Mouse (Mus musculus) right cerebral cortex, adult 18-20 months (tissue): ENCODE results near the gene 2010111I01Rik.

Experiments
- DNase-seq: peaks from one replicate; pipeline ENCODE4 v3.0.0; 2022; ENCODE audit warnings: mixed read lengths

2010111I01Rik gene

DNA sequence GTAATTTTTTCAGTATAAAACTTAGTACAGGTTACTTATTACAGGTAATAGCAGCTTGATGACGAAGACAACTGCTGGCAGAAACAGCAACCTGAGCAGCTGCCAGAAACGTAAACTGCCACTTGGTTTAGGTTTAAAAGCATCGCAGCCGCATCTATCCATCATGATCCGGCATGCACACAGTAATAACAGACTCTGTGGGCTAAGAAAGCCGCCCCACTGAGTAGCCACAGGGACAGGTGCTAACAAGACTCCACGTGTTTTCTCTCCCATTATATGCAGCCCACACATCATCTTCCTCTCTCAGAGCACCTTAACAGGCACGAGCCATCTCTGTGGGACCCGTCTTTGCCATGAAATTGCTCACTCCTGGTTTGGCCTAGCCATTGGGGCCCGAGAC, 191.6 kb downstream of the 2010111I01Rik start:
- DNase-seq: no peak

DNA sequence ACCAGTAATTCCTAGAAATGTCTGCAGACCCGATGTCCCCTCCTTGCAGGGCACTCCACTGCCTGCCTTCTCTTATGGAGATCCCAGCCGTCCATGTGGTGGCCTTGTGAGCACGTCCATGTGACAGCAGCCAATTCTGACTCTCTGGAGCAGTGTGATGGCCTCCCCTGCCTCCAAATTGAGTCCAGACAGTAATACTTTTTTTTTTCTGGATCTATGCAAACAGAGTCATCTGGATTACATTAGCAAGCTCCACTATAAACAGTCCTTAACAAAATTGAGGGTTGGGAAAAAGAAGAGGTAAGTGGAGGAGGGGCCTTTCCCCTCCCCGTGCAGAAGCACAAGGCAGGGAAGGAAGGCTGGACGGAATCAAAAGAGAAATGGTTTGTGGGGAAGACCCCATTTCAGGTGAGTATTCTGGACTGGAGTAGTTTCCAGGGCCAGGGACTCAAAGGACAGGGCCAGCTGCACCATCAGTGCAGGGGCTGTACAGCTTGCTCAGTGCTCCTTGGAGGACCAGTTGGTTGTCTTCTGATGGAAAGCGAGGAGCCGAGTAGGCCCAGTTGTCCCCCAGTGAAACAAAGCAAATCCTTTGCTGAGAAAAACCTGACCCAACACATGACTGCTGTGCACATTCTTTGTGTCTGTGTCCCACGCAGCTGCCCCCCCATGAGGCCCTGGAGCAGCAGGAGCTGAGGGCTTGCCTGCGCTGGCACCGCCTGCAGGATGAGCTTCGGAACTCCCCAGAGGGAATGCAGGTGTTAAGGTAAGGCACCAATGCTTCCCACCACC, 205.8 kb downstream of the 2010111I01Rik start:
- no peak for DNase-seq

DNA sequence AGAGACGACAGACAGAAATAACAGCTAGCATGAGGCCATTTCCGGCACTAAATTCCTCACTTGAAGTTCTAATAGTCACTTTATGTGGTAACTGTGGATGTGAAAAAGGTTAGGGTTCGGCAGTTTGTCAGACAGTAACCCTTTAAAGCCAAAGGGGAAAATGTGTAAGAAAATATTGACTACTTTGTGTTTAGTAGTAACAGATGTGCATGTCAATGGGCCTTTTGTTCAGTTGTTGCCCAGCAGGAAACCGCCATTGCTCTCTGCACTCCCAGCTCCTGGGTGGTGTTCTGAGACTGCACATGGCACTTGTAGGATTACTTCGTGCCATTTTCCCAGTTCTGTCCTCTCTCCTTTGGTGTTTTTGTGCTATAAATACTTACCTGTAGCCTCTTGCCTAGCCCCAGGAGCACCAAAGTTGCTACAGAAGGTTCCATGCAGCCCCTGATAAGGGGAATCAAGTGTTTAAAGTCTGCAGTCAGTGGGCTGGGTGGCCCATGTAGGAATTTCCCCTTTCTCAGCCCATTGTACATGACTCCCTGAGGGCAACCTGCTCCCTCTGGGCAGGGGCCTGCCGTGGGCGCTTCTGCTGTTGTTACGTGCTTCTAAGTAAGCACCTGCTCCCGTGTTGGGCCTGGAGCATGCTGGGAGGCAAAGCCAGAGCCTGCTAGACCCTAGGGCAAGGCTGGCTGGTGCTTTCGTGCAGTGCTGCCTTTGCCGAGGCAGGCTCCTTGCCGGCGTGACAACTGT, 206.8 kb downstream of the 2010111I01Rik start:
- DNase-seq: no peak

DNA sequence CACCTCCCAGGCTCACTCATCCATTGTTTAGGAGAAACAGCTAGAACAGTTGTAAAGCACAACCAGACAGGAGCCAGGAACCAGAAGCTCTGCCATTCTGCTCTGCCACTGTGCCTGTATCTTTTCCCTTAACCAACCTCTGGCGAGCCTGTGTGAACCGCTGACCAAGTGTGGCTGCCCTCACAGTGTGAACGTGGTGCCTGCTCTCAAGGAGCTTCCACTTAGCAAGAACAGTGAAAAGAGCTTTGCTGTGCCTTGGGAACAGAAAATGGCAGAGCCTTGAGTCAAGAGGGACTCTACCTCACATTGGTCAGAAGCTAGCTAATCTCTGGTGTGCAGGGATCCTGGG, 207.4 kb downstream of the 2010111I01Rik start:
- DNase-seq: no peak

DNA sequence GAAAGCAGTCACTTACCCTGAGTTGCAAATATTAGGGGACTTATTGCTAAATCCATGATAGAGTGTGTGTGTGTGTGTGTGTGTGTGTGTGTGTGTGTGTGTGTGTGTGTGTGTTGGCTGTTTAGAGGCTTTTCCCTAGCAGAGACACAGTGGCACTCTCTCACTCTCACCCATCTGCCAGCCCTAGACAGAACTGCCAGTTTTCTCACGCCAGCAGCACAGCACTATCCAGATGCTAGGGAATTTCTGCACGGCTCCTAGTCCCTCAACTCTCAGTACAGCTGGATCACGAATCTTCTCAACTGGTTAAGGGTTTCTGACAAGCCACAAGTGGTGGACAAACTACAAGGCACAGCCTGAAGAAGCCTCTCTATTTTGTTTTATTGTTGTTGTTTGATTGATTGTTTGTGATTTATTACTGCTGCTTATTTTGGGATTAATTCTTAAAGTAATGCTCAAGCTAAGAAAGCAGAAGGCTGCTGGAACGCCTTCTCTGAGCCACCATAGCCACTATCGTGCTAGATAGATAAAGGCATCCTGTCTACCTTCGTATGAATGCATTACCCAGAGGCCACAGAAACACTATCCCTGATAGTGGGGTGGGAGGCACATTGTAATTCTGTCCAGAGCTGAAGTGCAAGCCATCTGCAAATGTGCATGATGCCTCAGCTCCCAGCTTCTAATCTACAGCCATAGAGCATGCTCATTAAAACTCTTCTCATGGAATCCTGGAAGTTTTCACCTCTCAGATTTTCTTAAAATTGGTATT, 209.7 kb downstream of the 2010111I01Rik start:
- DNase-seq: no peak

DNA sequence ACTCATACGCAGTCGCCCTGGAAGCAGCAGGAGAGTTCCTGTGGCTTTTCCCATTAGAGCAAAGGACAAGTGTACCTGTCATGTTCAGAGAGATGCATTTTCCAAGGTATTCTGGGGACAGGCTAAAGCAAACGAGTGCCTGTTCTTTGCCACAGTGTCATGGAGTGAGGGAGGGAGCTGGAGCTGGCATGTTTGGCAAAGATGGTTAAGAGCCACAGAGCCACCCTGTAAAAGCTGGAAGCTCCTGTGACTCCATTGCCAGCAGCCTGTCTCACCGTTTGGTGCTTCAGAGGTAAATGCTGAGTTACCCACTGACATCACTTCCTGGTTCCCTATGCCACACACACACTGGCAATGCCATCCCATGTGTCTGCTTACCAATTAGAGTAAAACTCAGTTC, 211.4 kb downstream of the 2010111I01Rik start:
- DNase-seq: no peak

DNA sequence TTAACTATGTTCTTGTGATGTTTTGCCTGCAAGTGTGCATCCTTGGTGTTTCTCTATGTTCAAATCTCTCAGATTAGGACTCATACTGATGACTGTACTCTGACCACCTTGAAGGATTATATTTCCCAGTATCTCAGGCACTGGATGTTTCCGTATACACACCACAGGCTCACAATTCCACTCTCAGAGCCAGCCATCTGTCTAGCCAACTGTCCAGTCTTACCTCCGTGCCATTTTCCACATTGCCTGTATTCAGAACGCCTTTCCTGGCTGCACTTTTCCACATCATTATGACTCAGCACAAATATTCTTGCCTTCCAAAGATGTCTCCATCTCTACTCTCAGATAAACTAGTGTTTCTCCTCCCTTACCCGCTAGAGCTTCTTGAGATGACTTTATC, 212.5 kb downstream of the 2010111I01Rik start:
- peak; percentile 70 for DNase-seq

DNA sequence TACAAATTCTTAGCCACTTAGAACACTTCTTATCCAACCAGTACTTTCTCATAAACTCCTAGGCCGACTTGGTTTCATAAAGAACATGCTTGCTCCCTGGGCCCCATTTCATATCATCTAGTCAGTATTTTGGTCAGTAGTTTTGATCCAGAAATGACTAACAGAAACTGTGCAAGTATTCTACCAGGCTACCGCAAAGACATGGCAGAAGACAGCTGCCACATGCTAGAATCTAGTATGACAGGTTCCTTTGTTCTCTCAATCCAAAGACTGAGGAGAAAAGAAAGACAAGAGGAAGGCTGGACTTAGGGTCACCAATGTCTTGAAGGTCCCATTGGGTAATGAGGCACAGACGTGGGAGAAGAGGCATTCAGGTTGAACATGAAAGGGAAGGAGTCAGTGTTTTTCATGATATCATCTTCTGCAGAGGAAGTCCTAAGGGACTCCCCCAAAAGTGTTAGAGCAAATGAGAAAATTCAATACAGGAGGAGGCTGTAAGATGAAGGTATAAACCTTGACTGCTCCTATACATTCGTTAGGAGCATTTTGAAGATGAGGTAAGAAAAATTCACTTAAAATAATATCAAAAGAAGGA, 216.0 kb downstream of the 2010111I01Rik start:
- DNase-seq: no peak

DNA sequence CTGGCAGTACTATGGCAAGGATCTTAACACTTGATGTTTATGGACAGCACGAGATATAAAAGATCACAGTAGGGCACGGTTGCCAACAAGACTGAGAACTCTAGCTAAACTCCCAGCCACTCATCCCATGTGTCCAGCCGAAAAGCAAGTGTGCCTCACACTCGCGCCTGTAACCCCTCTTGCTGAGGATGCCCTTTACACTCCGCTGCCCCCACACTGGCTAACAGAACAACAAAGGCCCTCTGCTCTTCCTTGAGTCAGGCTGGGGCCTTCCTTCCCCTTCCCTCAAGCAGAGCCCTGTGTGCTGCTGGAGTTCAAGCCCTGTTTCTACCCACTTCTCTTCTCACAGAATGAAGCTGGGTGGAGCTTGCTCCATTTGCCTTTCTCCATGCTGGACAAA, 220.3 kb downstream of the 2010111I01Rik start:
- no peak for DNase-seq

DNA sequence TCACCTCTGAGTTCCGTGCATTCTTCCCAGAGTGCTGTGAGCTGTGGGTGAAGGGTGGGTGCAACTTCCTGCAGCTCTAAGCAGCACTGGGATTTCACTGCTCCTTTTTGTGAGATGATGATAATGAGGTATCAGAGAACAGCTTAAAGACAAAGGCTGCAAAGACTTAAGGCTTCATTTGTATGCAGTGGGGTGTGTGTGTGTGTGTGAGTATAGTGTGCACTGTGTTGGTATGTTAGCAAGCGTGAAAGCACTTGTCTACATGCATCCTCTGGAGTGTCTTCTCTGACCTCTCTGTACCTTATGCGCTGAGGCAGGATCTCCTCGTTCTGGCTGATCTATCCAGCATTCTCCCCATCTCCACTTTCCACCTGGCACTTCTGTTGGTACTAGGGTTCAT, 221.5 kb downstream of the 2010111I01Rik start:
- no peak for DNase-seq

DNA sequence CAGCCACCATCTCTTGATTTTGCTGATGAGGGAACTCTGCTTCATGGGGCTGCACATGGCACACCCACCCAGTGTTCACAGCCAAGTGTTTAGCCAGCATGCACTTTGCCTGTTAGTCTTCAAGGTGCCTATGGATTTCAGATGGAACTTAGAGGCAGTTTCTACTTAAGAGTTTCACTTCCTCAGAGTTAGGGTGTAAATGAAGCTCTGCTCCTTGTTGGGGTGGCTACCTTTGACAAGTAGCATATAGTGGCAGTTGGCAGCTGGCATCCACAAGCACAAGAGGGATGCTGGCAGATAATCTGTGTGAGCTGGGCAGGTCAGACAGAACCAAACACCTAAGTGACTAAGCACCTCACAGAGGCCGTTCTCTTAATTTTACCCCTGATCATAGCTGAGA, 221.9 kb downstream of the 2010111I01Rik start:
- DNase-seq: no peak

DNA sequence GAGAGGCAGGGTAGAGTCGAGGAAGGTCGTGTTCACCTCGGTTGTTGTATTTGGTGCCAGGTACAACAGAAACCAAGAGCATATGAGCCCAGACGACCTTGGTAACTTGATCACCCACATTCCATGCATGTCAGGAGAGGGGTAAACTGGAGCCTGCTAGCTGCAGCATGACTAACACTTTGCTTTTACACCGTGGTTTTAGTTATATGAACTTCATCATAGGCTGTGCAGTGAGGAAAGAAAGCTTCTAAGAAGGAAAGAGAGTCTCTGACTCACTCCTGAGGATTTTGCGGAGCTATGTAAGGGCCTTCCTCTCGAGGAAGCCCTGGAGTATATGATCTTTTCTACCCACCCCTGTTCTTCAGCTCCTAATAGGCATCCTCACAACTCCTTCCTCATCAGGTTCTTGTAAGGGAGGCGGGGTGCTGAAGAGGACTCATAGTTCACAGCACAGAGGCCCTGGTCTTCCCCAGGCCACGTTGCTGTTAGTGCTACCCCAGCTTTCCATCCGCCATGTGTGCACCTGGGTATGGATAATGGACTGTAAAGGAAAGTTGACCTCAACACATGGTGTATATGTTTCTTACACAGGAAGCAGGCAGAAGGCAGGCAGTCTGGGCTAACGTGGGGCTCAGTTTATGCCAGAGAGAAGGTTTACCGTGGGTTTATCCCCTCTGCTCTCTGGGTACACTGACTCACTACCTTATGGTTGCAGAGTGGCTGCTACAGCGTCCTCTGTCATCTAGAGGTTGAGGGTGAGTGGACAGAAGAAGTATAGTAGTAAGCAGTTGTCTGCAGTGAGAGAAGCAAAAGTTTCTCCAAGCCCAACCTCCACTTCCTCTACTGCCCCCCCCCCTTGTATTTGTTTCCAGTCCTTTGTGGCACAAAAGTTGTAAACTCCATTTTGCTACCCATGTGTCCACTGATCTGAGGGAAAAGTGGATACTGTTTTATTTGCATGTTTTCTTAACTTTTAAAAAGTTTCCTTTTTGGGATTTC, 222.8 kb downstream of the 2010111I01Rik start:
- DNase-seq: no peak

DNA sequence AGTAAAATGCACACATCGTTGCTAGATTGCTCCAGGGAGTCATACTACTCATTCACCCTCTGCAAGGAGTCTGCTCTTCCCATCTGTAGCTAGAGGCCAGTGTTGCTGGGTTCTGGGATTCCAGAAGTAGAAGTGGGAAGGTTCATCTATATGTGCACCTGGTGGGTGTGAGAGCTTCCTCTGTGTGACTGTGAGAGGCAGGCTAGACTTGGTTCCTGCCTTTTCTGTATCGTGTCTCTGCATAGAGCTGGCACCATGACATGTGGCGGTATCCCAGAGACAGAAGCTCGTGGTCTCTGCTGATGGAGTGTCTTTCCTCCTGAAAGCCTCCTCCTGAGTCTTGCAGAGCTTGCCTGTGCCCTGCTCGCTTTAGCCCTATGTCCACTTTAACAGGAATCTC, 223.6 kb downstream of the 2010111I01Rik start:
- DNase-seq: peak; percentile 73

DNA sequence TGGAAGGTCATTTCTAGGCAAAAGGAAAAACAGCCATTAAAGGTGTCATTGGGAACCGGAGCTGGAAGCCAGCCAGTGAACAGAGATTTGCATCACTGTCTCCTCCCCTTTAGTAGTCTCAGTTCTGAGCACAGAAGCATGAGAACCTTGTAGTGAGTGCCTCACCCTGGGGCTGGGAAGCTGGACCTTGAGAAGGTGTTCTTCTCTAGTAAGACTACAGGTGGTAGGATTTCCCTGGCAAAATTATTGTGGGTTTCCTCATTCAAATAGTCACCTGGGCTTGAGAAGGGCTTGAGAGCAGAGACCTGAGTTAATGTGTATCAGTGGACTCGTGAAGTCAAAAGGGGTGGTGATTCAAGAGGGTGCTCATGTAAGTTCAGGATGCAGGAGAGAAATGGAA, 224.1 kb downstream of the 2010111I01Rik start:
- no peak for DNase-seq

DNA sequence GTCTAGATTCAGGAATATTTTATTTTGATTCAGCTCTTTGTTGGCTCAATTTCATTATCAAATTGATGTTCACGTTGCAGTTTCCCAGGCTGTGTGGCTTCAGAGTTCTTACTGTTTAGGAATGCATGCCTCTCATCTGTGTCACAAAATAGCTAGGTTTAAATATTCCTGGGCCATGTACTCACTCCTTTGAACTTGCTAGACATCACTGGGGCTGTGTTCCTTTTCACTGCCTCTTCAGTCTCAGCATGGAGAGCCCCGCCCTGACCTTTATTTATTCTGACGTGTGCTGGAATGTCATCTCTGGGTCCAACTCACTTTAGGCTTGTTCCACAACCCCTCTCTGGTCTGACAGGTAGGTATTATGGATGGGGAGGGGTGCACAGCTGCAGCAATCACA, 228.7 kb downstream of the 2010111I01Rik start:
- DNase-seq: no peak

DNA sequence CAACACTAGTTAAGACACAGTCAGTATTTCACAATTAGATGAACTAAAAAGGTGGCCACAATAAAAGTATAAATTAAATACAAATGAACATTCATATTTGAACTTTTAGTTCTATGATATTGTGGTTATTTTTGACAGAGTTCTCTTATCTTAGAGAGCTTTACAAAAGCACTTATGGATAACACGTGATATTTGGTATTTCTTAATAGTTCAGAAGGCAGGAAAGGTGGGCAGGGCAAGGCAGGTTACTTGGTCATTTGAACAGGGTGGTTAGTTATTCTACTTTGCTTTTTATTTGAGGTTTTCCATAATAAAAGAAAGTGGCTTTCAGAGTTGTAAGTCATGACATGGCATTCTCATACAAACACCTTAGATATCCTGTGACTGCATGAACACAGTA, 233.3 kb downstream of the 2010111I01Rik start:
- DNase-seq: no peak

DNA sequence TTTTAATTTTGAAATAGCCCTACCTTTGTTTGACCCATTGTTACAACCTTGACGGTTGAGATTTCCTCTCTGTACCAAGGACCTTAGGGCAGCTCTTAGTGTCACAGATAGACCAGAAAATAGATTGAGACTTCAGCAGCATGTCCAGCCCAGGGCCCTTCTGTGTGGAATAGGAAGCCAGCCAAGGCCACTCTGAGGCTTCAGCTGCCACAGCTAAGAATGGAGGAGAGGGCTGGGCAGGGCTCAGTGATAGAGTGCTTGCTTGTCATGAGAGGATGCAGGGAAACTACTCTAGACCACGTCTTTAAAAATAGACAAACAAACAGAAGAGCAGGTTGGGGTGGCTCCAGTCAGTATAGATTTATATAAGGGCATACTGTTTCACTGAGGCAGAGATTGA, 234.9 kb downstream of the 2010111I01Rik start:
- DNase-seq: no peak

DNA sequence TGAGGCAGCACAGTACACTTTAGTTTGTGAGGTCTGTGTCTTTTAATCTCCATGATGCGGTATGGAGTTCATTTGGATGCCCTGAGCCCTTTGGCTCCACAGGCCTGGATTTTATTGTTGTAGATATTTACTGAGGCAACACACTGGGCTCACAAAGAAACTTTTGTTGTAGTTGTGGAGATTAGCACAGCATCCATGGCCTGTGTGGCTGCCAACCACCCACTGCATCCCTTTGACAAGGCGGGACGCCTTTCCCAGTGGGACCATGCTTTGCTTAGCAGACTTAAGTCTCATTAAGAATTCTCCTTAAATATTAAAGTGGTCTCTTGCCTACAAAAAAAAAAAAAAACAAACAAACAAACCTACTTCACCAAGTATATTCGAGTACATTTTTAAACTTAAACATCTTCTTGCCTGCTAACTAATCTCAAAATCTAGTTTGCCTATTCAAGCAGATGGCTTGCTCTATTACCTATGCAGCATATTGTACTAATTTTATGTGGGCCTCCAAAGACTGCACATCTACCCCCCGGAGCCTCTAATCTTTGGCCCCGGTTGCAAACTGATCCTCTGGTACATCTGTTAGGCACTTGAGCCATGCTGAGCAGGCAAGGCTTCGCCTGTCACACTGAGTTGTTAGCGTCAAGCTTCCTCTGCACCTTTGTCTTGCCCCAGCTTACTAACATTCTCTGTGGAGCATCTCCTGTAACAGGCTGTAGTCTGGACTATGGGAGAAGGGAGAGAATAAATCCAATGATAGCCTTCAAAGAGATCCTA, 239.0 kb downstream of the 2010111I01Rik start:
- DNase-seq: no peak

DNA sequence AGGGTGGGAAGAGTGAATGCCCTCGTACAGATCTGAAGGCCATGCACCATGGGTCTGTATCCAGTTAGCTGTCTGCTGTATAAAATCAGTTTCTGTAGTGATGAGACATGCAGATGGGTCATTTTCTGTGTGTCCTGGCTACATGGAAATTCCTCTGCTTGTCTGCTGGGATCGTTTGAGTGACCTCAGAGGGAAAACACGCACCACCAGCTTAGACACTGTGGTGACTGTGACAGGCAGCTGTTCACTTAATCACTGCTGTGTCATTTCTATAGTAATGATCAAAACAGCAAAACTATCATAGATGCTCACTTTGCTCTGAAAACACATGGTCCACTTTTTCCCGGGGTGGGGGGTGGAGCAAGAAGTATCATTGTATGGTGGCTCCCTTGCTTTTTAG, 241.1 kb downstream of the 2010111I01Rik start:
- DNase-seq: no peak

DNA sequence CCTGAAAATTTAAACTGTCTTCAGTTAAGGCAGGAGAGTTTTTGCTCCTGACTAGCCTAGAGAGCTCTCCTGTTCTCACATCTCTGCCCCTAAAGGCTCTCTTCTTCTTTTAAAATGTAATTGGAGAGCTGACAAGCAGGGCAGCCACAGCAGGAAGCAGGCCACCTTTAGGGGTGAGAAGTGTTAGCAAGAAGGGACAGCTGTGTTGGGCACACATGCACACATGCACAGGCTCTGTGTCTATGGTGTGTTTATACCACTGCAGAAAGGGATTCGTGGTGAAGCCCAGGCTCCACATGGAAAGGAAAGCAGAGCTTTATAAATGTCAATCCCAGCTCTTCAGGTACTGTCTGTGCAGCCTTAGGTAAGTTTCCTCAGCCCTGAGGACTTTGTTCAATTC, 241.7 kb downstream of the 2010111I01Rik start:
- no peak for DNase-seq

DNA sequence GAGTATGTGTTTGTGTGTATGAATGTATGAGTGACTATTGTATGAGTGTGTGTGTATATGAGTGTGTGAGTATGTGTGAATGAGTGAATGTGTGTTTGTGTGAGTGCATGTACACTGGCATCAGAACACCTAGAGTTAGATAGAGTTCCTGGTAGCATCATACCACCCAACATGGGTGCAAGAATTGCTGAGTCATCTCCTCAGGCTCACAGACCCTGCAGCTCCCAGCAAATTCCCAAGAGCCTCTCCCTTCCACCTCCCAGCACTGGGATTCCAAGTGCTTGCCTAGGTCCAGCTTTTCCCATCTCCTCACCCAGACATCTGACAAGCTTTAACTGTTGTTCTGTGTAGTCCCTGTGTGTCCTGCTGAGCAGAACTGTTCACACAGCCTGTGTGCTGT, 251.8 kb downstream of the 2010111I01Rik start:
- DNase-seq: no peak
